Mouse (Mus musculus) skeletal muscle tissue, adult 2 months (tissue): ENCODE data around the gene Fggy.

Experiments
- DNase-seq: peaks from one replicate; pipeline ENCODE4 v3.0.0-alpha.2; 2012; ENCODE audit warnings: low read depth, low spot score

Fggy gene

DNA sequence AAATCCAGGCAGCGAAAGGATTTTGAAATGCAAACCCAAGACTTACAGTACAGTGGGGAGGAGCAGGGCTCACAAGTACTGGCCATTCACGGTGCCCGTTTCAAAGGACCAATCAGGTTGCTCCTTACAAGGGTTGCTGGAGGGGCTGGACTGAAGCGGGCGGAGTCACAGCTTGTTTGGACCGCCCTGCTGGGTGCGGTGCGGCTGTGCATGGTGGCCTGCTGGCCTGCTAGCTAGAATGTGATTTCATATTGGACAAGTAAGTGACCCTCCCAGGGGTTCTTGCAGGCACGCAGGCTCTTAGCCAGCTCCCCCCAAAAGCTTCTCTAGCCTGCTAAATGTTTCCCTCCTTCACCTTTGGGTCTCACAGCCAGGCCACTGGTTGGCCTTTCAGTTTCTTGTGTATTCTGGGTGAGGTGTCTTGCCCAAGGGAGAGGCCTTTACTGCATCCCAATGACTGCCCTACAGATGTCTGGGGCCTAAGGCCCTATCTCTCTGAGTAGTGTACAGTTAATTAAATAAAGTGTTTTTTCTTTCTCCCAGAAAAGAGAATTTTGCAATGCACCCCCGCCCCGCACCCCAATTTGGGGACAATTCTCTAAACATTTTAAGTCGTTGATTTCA is at the start of gene Fggy:
Gene Fggy, plus strand, starts transcription at position 175 of the 624 bp plus-strand sequence.
- peak; percentile 98 for DNase-seq

DNA sequence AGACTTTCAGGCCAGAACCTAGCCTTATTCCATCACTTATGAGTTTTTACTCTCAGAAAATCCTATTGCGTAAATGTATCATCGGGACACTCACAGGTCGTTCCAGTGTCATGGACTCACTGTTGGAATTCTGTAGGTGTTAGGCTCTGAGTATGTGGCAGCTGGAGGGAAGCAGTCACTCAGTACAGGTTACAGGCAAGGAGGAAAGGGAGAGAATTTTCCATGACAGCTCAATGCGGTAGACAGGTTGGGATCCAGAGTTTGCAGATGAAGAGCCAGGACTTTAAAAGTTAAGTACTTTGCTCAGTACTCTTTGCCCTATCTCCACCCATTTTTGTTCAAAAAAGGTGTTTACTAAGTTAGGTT is 49.4 kb upstream of the Fggy start:
- DNase-seq = no peak

DNA sequence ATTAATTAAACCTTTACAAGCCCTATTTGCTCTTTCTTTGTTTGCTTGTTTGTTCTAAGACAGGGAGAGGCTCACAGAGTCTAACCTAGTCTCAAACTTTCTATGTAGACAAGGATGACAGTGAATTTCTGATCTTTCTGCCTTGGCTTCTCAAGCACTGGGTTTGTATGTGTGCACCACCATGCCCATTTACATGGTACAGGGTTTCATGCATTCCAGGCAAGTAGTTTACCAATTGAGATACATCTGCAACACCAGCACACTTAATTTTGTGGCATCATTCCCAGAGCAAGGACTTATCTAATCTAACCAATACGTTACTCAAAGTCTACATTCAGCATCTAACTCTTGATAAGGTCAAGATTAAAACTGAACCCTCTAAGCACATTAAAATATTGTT is 38.9 kb upstream of the Fggy start:
- no peak for DNase-seq

DNA sequence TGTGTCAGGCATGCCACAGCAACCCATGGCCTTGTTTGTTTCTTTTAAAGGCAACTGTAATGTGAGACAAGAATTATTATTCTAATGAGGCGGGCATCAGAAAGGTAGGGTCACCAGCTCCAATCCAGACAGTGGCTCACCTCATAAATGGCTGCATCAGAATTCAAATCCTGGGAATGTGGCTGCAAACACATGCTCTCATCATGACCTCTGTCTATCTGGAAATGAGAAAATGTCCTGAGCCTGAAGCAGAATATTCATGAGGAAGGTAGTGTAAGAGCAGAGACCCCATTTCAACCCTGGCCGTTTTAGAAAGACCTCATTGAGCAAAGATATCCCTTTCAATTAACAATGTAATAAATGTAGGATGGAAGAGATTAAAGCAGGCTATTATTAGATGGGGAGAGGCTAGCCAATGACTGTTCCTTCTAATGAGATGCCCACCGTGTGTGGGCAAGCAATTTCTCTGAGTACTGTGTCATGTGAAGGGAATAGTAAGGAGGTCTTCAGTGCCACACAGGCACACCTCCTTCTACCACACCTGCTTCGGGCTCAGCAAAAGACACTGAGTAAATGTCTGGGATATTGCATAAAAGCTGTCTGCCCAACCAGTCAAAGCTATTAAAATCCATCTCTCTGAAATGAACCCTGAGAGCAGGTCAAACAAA is 37.2 kb upstream of the Fggy start:
- no peak for DNase-seq

DNA sequence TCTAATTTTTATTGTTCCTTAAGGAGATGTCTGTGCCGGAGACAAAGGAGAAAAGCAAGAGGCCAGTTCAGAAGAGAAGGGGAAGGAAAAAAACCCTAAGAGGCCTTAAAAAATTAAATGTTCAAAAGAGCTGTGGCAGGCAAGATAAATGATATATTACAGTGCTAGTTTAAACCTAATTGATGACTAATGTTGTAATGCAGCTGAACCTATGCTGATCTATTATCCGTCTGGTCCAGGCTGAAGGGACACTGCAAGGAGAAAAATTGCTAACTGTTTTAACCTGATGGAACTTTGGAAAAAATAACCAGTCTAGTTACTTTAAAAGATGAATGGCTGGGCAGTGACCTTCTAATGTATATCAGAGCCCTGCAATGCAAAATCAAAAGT is 36.7 kb upstream of the Fggy start:
- DNase-seq = no peak

DNA sequence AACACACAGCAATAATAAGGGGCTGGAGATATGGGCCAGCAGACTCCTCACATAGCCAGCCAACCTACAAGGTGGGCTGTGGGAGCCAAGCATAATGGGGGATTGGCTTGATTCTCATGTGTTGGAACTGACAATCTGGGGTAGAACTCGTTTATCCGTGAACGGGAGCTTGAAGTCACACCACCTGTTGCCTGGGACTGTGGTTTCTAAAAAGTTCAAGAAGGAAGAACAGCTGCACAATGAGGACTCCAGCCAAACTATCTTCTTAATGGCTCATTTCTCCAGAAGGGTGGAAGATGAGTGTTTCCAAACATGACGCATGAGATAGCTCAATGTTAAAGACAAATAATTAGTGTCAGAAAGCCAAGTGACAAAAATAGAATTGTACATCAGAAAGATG is 30.7 kb upstream of the Fggy start:
- DNase-seq = peak; percentile 16

DNA sequence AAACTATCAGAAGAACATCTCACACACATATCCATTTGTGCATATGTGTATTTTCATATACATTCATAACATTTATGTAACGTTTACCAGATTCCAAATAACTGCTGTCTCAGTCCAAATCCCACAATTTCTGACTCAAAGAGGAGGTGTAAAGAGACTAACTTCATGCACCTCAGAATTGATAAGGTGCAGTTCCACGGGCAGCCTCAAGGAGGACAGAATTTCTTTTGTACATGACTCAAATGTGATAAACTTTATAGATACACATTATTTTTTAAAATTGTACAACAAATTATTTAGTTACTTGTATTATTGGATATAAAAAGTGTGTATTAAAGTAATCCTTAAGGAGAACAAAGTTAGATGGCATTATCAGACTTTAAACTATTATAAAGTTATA is 26.6 kb upstream of the Fggy start:
- DNase-seq = no peak

DNA sequence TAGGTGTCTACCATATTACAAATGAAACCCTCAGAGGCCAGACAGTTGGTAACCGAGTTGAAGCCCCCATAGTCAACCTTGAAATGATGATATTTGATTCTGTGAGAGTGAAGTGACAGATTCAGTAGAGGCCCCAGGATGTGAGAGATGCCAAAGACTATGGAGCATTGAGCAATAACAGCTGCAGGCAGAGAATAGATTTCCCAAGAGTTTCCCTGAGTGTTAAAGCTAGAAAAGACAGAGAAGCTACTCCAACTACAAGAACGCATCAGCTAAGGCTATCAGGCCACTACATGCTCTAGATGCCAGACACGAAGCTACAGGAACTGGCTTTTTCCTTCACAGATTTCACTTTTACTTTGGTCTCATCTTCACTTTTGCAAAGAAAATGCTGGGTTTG is 23.4 kb upstream of the Fggy start:
- DNase-seq = no peak

DNA sequence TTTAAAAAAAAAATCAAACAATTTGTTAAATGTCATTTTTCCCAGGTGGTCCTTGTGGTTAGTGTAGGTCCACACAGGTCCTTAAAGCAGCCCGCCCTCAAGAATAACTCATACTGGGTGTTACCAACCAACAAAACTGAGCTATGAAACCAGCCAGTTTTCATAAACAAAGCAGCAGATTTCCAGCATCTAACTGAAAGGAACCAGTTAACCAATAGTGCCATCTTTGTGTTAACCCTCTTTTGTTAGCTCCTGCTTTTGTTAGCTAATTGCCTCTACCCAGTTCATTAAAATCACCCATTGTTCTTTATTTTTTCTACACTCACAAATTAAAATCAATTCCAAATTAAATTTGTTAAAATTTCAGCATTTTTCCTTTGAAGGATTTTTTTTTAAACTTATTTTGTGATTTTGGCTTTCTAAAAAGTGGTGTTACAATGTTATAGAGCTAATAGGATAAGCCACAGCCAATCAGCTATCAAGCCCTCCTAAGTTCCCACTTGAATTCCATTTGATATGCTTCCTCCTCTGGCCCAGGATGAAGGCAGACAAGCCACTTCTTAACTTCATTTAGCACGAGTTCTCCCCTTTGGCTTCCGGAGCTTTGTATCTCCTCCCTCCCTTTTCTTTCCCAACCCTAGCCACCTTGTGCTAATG is 15.8 kb upstream of the Fggy start:
- no peak for DNase-seq

DNA sequence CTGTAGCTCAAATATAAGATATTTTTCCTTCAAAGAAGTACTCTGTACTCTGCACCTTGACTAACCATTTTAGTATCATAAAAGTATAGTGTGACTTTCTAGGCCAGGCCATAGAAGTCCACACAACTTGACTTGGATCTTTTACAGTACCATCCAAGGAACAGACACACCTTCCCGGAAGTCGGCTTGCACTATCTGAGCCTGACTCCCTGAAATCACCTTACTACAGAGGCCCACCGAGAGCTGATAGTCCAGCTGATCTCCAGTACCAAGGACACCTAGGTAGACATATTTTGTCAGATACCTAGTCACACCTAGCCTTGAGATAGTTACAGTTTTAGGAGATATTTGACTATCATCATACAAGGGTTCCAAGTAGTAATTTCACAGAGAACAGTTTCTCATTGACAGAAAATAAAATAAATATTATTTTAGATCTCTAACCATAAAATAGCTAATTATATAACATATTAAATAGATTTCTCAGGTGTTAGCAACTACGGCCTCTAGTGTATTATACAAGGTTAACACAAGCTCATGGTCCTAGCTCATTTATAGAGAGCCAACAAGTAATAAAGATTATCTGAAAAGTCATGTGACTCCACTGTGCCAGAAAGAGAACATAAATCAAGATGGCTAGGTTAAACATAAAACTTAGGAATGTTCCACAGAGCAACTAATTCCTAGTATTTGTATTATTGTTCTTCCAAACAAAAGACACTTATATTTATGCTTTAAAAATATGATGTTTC is 15.1 kb upstream of the Fggy start:
- DNase-seq = no peak

DNA sequence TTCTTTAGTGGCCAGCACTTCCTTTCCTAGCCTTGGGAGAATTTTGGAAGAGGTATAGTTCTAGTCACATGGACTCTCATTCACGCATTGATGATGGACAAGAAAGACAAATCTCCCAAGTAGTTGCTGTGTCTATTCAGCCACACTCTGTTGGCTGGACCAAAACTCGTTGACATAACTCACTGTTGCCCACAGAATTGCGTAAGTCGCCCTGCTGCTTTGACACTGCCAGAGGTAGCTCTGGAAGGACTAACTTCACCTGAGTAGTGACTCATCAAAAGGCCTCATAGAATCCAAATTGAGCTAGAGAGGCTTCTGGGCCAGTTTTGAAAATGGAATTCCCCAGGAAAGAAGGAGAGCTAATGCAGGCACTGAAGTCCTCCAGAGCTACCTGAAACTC is 13.8 kb upstream of the Fggy start:
- DNase-seq = no peak

DNA sequence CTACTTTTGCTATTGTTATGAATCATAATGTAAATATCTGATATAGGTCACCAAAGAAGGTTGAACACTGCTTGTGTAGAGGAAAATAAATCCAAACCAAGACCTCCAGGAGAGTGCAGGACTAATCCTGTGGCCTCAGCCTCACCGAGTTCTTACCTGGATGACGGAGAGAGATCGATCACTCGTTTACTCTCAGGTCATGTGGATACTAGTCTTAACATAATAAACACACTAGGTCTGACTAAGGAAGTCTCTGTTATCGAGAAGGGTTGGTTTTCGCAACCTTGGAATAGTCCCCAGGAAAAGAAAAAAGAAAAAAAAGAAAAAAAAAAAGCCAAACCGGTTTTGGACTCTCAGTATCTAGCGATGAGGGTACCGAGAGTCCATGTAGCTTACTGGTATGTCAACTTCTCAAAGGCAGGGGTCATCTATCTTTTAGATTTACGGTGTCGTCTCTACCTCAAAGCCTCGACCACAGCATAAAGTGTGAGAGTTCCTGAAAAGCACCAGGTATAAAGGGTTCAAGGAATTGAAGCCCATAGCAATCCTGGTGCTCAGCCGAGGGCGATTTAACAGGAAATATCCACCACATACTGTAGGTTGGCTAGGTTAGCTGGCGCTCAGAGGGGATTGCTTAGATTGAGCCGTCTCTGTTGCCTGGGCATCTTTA is 509 bp upstream of the Fggy start:
- no peak for DNase-seq

DNA sequence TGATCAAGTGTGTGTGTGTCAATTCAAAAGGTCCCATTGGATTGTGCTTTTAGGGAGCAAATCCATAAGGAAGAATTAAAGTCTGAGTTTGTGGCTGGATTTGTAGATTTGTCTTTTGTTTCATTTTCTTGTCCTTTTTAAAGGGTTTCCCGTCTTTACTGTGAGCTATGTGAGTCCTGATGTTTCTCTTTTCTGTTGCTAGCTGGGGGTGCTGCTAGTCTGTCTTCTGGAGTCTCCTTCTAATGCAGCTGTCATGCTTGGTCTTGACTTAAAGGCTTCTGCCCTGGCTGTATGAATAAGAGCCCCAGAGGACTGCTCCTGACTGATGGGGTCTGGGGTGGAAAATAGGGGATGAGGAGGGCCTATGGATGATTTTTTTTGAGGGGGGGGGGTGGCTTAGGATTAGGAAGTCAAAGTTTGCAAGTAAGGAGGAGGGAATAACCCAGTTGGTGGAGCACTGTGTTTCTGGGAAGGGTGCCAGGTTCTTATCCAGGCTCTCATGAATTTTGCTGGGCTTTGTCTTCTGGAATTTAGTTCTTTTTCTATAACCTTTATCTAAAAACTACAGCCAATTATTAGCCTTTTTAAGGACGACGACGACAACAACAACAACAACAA is 1.1 kb downstream of the Fggy start:
- peak; percentile 33 for DNase-seq

DNA sequence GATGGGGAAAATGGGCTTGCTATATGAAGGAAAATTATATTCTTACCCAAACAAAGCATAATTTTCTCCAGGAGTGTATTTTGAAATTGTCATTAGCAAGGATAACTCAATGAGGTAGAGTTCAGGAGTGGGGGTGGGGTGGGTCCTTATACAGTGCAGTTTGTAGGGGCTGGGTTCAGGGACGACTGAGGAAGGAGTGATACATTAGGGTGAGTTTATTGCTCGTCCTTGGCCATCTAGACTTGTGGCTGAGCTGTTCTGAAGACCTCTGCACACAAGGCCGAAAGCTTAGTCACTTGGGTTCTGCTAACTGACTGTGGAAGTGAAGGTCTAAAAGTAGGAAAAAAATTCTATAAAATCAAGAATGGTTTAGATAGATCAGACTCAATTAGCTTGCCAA is 14.3 kb downstream of the Fggy start:
- no peak for DNase-seq

DNA sequence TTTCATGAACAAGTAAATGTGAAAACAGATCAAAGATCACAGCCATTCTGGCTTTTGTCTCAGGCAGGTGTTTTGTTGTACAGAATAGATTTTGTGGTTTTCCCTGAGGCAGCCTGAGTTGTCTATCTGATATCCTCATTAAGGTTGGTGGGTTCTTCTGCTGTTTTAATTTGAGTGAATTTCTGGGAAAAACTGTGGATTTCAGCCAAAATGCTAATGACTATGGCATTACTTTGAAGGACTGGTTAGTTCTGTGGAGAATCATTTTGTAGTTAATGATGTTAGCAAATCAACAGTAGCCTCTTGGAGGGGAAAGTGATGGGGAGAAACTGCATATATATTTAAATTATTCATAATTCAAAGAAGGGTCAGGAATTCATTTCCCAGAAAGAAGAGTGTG is 16.4 kb downstream of the Fggy start:
- DNase-seq = no peak

DNA sequence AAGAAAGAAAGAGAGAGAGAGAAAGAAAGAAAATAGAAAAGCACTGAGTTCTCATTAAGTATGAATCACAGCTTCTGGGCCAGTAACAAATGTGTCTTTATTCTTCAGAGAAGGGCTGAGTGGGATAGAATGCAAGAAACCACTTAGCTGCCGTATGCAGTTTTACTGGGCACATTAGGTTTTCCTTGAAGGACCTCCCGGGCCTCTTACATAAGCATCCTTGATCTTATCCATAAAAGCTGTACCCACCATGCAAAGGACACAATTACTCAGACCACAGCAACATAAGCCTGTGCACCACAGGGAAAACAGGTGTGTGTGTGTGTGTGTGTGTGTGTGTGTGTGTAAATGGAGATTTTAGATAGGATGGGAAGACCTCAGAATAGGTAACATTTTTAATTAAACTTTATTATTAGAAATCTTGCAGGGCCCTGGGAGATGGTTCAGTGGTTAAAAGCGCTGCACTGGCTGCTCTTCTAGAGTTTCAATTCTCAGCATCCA is 18.2 kb downstream of the Fggy start:
- DNase-seq = peak; percentile 13

DNA sequence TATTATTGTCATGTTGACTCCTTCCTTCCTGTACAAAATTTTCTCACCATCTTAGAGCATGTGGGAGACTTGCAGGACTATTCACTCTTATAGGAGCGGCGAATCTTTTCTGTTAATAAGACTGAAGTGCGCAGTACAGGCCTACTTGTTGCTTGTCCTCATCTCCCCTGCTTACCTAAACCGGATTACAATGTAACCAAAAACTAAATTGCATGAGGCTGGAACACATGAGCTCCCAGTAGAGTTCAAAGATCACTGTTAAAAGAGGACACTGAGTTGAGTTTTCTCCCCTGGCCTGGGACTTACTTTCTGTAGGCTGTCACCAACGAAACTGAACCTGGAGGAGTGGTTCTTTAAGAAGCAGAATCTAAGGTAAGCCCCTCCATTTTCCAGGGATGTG is 21.9 kb downstream of the Fggy start:
- no peak for DNase-seq

DNA sequence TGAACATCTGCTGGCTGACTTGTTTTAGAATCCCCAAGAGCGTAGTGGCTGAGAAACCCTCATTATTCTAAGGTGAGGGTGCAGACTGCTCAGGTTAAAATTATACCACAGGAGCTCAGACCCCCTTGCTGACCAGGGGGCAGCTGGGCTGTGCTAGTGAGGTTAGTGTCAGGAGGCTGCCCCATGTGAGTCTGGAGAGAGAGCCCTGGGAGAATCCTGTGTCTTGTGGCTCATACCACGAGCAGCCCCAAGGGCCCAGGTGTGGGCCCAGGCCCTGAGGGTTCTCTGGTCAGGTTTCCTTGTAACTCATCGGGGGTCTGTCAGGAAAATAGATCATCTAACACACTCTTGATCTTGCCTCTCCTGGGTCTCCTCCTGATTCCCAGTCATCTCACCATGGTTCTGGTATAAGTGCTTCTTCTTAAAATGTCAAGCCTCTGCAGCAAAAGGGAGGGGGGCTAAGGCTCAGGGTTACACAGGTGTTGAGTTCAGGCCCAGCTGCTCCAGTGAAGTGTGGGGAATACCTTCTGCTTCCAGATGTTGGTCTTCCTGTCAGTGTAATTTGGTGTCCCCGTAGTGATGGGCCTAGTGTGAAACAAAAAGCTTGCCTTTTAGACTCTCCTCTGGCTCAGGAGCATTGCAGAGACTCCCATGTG is 26.9 kb downstream of the Fggy start:
- no peak for DNase-seq

DNA sequence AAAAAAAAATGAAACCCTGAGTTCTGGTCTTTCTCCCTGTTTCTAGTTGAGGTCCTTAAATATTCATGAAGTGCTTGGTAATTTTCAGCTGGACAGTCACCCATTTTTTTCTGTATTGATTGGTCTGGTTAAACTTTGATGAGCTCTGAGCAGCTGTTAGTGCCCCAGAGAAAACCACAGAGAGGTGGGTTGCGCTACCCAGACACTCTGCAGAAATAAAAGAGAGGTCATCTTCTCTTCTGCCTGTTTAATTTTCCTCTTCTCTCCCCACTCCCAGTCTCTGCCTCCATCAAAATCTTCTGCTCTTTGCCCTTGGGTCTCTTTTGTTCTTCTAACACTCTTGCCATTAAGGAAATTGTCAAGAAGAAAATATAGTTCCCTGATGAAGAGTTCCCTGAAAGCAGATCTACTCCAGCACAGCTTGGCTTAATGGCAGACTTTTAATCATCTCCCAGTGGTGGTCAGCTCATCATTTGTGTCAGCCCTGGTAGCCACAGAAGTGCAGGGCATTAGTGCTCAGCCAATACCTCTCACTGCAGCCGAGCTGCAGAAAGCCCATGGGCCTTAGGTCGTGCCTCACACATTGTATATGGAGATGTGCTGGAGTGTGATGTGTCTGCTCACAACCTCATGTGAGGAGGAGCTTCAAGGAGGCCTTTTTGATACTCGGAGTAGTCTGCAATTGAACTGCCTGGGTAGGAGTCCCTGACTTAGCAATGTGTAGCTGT is 29.1 kb downstream of the Fggy start:
- no peak for DNase-seq

DNA sequence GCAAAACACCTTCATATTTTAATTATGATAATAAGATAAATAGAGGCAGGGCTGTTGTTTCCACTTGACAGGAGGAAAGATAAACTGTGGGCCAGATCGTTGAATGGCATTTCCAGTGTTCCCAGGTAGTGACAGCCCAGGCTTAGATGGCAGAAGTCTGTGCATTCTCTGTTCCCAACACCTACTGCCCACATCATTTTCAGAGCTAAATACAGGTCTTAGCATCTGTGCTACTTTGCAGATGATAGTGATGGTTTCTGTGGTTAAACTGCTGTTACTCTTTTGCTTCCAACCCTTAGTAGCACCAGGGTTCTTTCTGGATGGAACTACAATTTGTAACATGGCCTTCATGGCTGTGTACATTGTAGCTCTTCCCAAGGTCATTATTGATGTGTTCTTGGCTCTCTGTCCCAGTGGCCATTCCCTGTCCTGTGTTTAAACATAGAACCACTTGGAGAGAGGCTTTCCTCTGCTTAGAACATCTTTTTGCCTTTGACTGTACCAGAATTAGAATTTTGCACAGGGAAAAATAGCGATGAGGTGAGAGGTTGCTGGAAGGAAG is 31.5 kb downstream of the Fggy start:
- DNase-seq = no peak
